Mouse (Mus musculus) MEL (cell line): Measurements from ENCODE around the gene Eid3. TPM values are rescaled to one million over a fixed set of nuclear protein-coding genes. Genes with fewer than 3 reads are reported as not detected.

Source experiments
- DNase-seq: peaks from one replicate; pipeline ENCODE4 v3.0.0; 2011; ENCODE audit warnings: low read depth, low spot score
- H3K27ac ChIP-seq: 2 replicates; pipeline ENCODE4 v1.5.1; 2012; ENCODE audit warnings: low read depth, mild to moderate bottlenecking, control low read depth, low read length, moderate library complexity; ENCODE audit not compliant: control insufficient read depth
- H3K27me3 ChIP-seq, 2 experiments: fragments of 150-350 bp in 1 of 2; sonication (generic) in 1 of 2; 2 replicates each; pipeline ENCODE4 v1.6.1; 2012; ENCODE audit warnings: low read length in 2 of 2, mild to moderate bottlenecking in 2 of 2, improper control_type of control experiment in 1 of 2, moderate library complexity in 1 of 2; ENCODE audit not compliant: insufficient read depth in 2 of 2, control insufficient read depth in 1 of 2
- H3K36me3 ChIP-seq, 2 experiments: 2 replicates each; pipeline ENCODE4 v1.6.1; 2012 to 2014; ENCODE audit warnings: low read length in 2 of 2, improper control_type of control experiment in 1 of 2, inconsistent platforms in 1 of 2, mild to moderate bottlenecking in 1 of 2; ENCODE audit not compliant: insufficient read depth in 2 of 2, control insufficient read depth in 1 of 2
- H3K4me1 ChIP-seq, 2 experiments: fragments of 150-350 bp in 1 of 2; sonication (generic) in 1 of 2; 2 replicates each; pipeline ENCODE4 v1.6.1; 2012; ENCODE audit warnings: low read length in 2 of 2, improper control_type of control experiment in 1 of 2, mild to moderate bottlenecking in 1 of 2; ENCODE audit not compliant: insufficient read depth in 2 of 2, control insufficient read depth in 1 of 2
- H3K4me3 ChIP-seq, 2 experiments: fragments of 150-350 bp in 1 of 2; sonication (generic) in 1 of 2; 2 replicates each; pipeline ENCODE4 v1.5.1; 2012; ENCODE audit warnings: low read depth in 2 of 2, low read length in 2 of 2, mild to moderate bottlenecking in 2 of 2, moderate library complexity in 2 of 2, control low read depth in 1 of 2, improper control_type of control experiment in 1 of 2; ENCODE audit not compliant: control insufficient read depth in 1 of 2, insufficient read depth in 1 of 2
- H3K79me2 ChIP-seq: 2 replicates; pipeline ENCODE4 v1.6.1; 2012; ENCODE audit warnings: mild to moderate bottlenecking, low read length, moderate library complexity; ENCODE audit not compliant: control insufficient read depth, poor library complexity, insufficient read depth
- H3K9ac ChIP-seq: 2 replicates; pipeline ENCODE4 v1.6.1; 2012; ENCODE audit warnings: low read depth, mild to moderate bottlenecking, control low read depth, low read length, moderate library complexity; ENCODE audit not compliant: control insufficient read depth, poor library complexity, severe bottlenecking
- H3K9me3 ChIP-seq: fragments of 150-350 bp; sonication (generic); replicated peaks from 2 replicates; pipeline ENCODE4 v1.6.1; 2012; ENCODE audit warnings: mild to moderate bottlenecking, low read length, improper control_type of control experiment, moderate library complexity; ENCODE audit not compliant: insufficient read depth
- BHLHE40 ChIP-seq: IDR thresholded peaks from 2 replicates; pipeline ENCODE4 v1.6.1; 2012; ENCODE audit warnings: low read depth, mild to moderate bottlenecking, inconsistent platforms, low read length, improper control_type of control experiment, borderline replicate concordance
- CHD1 ChIP-seq: IDR thresholded peaks from 2 replicates; pipeline ENCODE4 v1.6.1; 2012; ENCODE audit warnings: low read depth, mild to moderate bottlenecking, inconsistent platforms, low read length, improper control_type of control experiment
- CHD2 ChIP-seq: IDR thresholded peaks from 2 replicates; pipeline ENCODE4 v1.6.1; 2011; ENCODE audit warnings: low read length, improper control_type of control experiment
- E2F4 ChIP-seq: IDR thresholded peaks from 2 replicates; pipeline ENCODE4 v1.6.1; 2011; ENCODE audit warnings: low read depth, low read length, improper control_type of control experiment, borderline replicate concordance
- ETS1 ChIP-seq: IDR thresholded peaks from 2 replicates; pipeline ENCODE4 v1.6.1; 2012; ENCODE audit warnings: low read depth, mild to moderate bottlenecking, inconsistent platforms, low read length, improper control_type of control experiment, moderate library complexity
- GABPA ChIP-seq: IDR thresholded peaks from 2 replicates; pipeline ENCODE4 v1.6.1; 2012; ENCODE audit warnings: low read depth, mild to moderate bottlenecking, inconsistent platforms, low read length, improper control_type of control experiment, moderate library complexity
- GATA1 ChIP-seq: IDR thresholded peaks from 2 replicates; pipeline ENCODE4 v1.6.1; 2011; ENCODE audit warnings: low read depth, low read length, improper control_type of control experiment
- KAT2A ChIP-seq: conservative IDR thresholded peaks from 2 replicates; pipeline ENCODE4 v1.6.1; 2012; ENCODE audit warnings: low read depth, low read length, improper control_type of control experiment, inconsistent platforms
- MAFK ChIP-seq: IDR thresholded peaks from 2 replicates; pipeline ENCODE4 v1.6.1; 2011; ENCODE audit warnings: low read depth, mild to moderate bottlenecking, low read length, improper control_type of control experiment, borderline replicate concordance
- MAX ChIP-seq: IDR thresholded peaks from 2 replicates; pipeline ENCODE4 v1.6.1; 2011; ENCODE audit warnings: low read length, improper control_type of control experiment
- MEF2A ChIP-seq: IDR thresholded peaks from 2 replicates; pipeline ENCODE4 v1.6.1; 2014; ENCODE audit warnings: low read depth, mild to moderate bottlenecking, inconsistent platforms, low read length, improper control_type of control experiment; ENCODE audit not compliant: poor library complexity, insufficient replicate concordance, severe bottlenecking; ENCODE audit errors: extremely low read depth
- NELFE ChIP-seq: IDR thresholded peaks from 2 replicates; pipeline ENCODE4 v1.6.1; 2011; ENCODE audit warnings: low read depth, low read length, improper control_type of control experiment
- POLR2A ChIP-seq, 2 experiments: IDR thresholded peaks; 2 replicates each; pipeline ENCODE4 v1.6.1; 2011 to 2012; ENCODE audit warnings: low read length in 2 of 2, mild to moderate bottlenecking in 2 of 2, control low read depth in 1 of 2, improper control_type of control experiment in 1 of 2, low read depth in 1 of 2, moderate library complexity in 1 of 2; ENCODE audit not compliant: control insufficient read depth in 1 of 2, insufficient read depth in 1 of 2, poor library complexity in 1 of 2
- POLR2AphosphoS2 ChIP-seq: IDR thresholded peaks from 2 replicates; pipeline ENCODE4 v1.6.1; 2011; ENCODE audit warnings: low read length, improper control_type of control experiment
- POLR2AphosphoS5 ChIP-seq: IDR thresholded peaks from 2 replicates; pipeline ENCODE4 v1.6.1; 2012; ENCODE audit warnings: low read depth, borderline replicate concordance, mild to moderate bottlenecking, inconsistent platforms, low read length, moderate library complexity, mixed read lengths
- SIN3A ChIP-seq: IDR thresholded peaks from 2 replicates; pipeline ENCODE4 v1.6.1; 2012; ENCODE audit warnings: low read length, improper control_type of control experiment, inconsistent platforms
- TAL1 ChIP-seq: IDR thresholded peaks from 2 replicates; pipeline ENCODE4 v1.6.1; 2012; ENCODE audit warnings: mild to moderate bottlenecking, inconsistent platforms, low read length, moderate library complexity, mixed read lengths
- TBP ChIP-seq: IDR thresholded peaks from 2 replicates; pipeline ENCODE4 v1.8.0; 2011; ENCODE audit warnings: low read depth, low read length, improper control_type of control experiment
- TCF12 ChIP-seq: IDR thresholded peaks from 2 replicates; pipeline ENCODE4 v1.6.1; 2014; ENCODE audit warnings: low read depth, mild to moderate bottlenecking, inconsistent platforms, low read length, improper control_type of control experiment, moderate library complexity
- USF2 ChIP-seq, 2 experiments: IDR thresholded peaks; 2 replicates each; pipeline ENCODE4 v1.6.1; 2011 to 2012; ENCODE audit warnings: improper control_type of control experiment in 2 of 2, low read length in 2 of 2, borderline replicate concordance in 1 of 2, inconsistent platforms in 1 of 2, low read depth in 1 of 2, mild to moderate bottlenecking in 1 of 2; ENCODE audit not compliant: insufficient read depth in 1 of 2
- ZC3H11A ChIP-seq: IDR thresholded peaks from 2 replicates; pipeline ENCODE4 v1.6.1; 2012; ENCODE audit warnings: low read depth, mild to moderate bottlenecking, inconsistent platforms, low read length, improper control_type of control experiment
- ZMIZ1 ChIP-seq: IDR thresholded peaks from 2 replicates; pipeline ENCODE4 v1.6.1; 2012; ENCODE audit warnings: low read depth, mild to moderate bottlenecking, inconsistent platforms, low read length, improper control_type of control experiment, moderate library complexity
- ZNF384 ChIP-seq: IDR thresholded peaks from 2 replicates; pipeline ENCODE4 v1.6.1; 2012; ENCODE audit warnings: low read depth, mild to moderate bottlenecking, inconsistent platforms, low read length, improper control_type of control experiment
- polyA plus RNA-seq, 2 experiments: library from polyadenylated mRNA; stranded (reverse) in 1 of 2; unstranded in 1 of 2; fragments of >175 nt in 1 of 2; fragments of >200 nt in 1 of 2; gene quantifications; 2 replicates each; pipeline versions ENCODE4 v1.2.1 to v1.2.4; 2012; ENCODE audit warnings: low replicate concordance in 2 of 2, low read depth in 1 of 2; ENCODE audit not compliant: insufficient read length in 2 of 2, insufficient read depth in 1 of 2, missing spikeins in 1 of 2
- total RNA-seq: library from RNA; depleted of rRNA; stranded (reverse); fragments of 300-350 nt; gene quantifications from 2 replicates; pipeline ENCODE4 v1.2.3, GENCODE M21; 2012; rRNA removed

Eid3 gene
- total RNA-seq: 1.2 and 1.3 TPM in 2 replicates
- 1 to 10 TPM in 1 of 2 experiments, not detected in 1; 1.2 TPM for polyA plus RNA-seq

DNA sequence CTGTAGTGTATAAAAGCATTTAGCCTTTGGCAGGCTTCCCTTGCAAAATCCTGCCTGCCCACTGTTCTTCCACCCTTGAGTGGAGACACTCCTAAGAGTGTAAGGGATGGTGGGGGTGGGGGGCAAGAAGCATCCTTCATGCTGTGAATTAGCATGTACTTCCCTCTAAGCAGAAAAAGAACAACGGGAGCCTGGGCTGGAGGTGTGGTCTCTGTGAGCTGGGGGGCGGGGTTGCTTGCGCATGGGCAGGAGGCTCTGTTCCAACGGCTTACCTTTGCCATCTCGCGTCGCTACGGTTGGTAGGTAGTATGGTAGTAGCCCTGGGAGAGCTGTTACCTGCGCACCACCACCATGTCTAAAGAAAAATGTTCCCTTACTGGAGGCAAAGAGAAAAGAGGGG, at the start of gene Eid3:
Eid3 (plus strand) TSS at position 271 of the 400 bp plus-strand sequence.
- Histone ChIP-seq H3K9ac (no peak within 1 kb of the TSS), H3K36me3 (peaks cover 19 to 32% of the 10 kb centered on the region in 2 experiments), H3K4me1 (peaks cover 5 to 31% of the 10 kb centered on the region in 2 experiments), H3K27me3 (no peaks in the 10 kb centered on the region), H3K79me2 (peaks cover 68% of the 10 kb centered on the region), H3K4me3 (no peak within 1 kb of the TSS), H3K27ac (no peak within 1 kb of the TSS), H3K9me3 (no peaks in the 10 kb centered on the region)
- DNase-seq: no peak
- no peak for TF ChIP-seq MEF2A
- TF ChIP-seq POLR2AphosphoS2: no peak
- no peak for TF ChIP-seq TBP
- TF ChIP-seq CHD2: no peak
- no peak for TF ChIP-seq NELFE
- no peak for TF ChIP-seq ZNF384
- TF ChIP-seq KAT2A: no peak
- TF ChIP-seq GABPA: no peak
- no peak for TF ChIP-seq GATA1
- no peak for TF ChIP-seq TCF12
- TF ChIP-seq SIN3A: no peak
- TF ChIP-seq USF2 (IDR thresholded peaks at IDR 0.05; ENCODE audit: borderline replicate concordance in 1 of 2, insufficient read depth in 1 of 2, low read depth in 1 of 2, low read length in 2 of 2): no peak
- TF ChIP-seq MAX: no peak
- TF ChIP-seq ZMIZ1: no peak

DNA sequence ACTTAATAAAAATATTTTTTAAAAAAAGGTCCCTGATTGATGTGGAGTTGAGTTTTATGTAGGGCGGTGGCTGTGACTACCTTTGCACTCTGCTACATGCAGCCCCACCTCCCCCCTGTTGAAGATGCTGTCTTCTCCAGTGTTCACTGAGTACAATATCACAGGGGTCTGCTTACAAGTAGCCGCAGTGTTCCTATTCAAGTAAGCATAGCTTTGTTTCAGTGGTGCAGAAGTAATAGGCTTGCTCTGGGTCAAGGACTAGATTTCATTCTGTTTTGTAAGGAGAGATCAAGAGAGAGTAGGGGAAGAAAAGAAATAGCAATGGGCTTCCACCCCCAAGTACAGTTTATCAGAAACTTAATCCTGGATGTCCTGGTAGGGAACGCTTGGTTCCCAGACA, 48.9 kb upstream of the Eid3 start:
- no peaks in the 10 kb centered on the region for H3K79me2 ChIP-seq
- H3K9me3 ChIP-seq: no peaks in the 10 kb centered on the region
- no peaks in the 10 kb centered on the region for H3K27me3 ChIP-seq
- H3K27ac ChIP-seq: no peak overlapping the region
- no peak overlapping the region for H3K4me3 ChIP-seq
- H3K4me1 ChIP-seq: peaks cover 0 to 12% of the 10 kb centered on the region in 2 experiments; a peak in 3 of 4 replicates
- no peak for DNase-seq
- no peak overlapping the region for H3K9ac ChIP-seq
- H3K36me3 ChIP-seq: peaks cover 0 to 8% of the 10 kb centered on the region in 2 experiments; a peak in 1 of 4 replicates
- TF ChIP-seq MAX: no peak
- TF ChIP-seq BHLHE40: no peak
- TF ChIP-seq POLR2AphosphoS2: no peak
- no peak for TF ChIP-seq ETS1
- TF ChIP-seq POLR2A (IDR thresholded peaks at IDR 0.05; ENCODE audit: control insufficient read depth in 1 of 2, insufficient read depth in 1 of 2, low read depth in 1 of 2, low read length in 2 of 2, poor library complexity in 1 of 2): no peak
- TF ChIP-seq ZC3H11A: no peak
- TF ChIP-seq TBP: no peak
- TF ChIP-seq GATA1: no peak
- no peak for TF ChIP-seq E2F4
- no peak for TF ChIP-seq POLR2AphosphoS5
- no peak for TF ChIP-seq ZMIZ1
- TF ChIP-seq MAFK: no peak
- TF ChIP-seq TAL1: no peak
- no peak for TF ChIP-seq KAT2A
- no peak for TF ChIP-seq MEF2A
- no peak for TF ChIP-seq CHD1
